Mouse (Mus musculus) heart, postnatal 0 days (tissue): ENCODE data around the gene Tex29. TPM values are rescaled to one million over a fixed set of nuclear protein-coding genes. Genes with fewer than 3 reads are reported as not detected.

Source experiments
- ATAC-seq: fragments of 200-750 bp; cut with Nextera tagmentation; 2 replicates; pipeline ENCODE4 v1.8.0; 2017; ENCODE audit warnings: low read depth, moderate number of reproducible peaks, moderate library complexity; ENCODE audit not compliant: insufficient read depth
- DNase-seq: peaks from one replicate; pipeline ENCODE4 v3.0.0-alpha.2; 2016; ENCODE audit warnings: low spot score
- H3K27ac ChIP-seq: fragments of 300-500 bp; sonication (generic); 2 replicates; pipeline ENCODE4 v1.5.1; 2014; ENCODE audit warnings: low read depth, mild to moderate bottlenecking
- H3K27me3 ChIP-seq: fragments of 300-500 bp; sonication (generic); 2 replicates; pipeline ENCODE4 v1.6.1; 2014; ENCODE audit warnings: low read length, mixed read lengths; ENCODE audit not compliant: control insufficient read depth, insufficient read depth
- H3K36me3 ChIP-seq: fragments of 300-500 bp; sonication (generic); replicated peaks from 2 replicates; pipeline ENCODE4 v1.6.1; 2014; ENCODE audit warnings: low read length, mixed read lengths; ENCODE audit not compliant: control insufficient read depth, insufficient read depth
- H3K4me1 ChIP-seq: fragments of 300-500 bp; sonication (generic); 2 replicates; pipeline ENCODE4 v1.6.1; 2014; ENCODE audit warnings: antibody characterized with exemption; ENCODE audit not compliant: control insufficient read depth, insufficient read depth
- H3K4me2 ChIP-seq: fragments of 300-500 bp; sonication (generic); 2 replicates; pipeline ENCODE4 v1.6.1; 2014; ENCODE audit warnings: low read depth, mild to moderate bottlenecking, low read length, moderate library complexity
- H3K4me3 ChIP-seq: fragments of 300-500 bp; sonication (generic); 2 replicates; pipeline ENCODE4 v1.5.1; 2014; ENCODE audit warnings: low read depth, low read length
- H3K9ac ChIP-seq: fragments of 300-500 bp; sonication (generic); replicated peaks from 2 replicates; pipeline ENCODE4 v1.6.1; 2014; ENCODE audit warnings: low read depth, low read length, mixed read lengths
- H3K9me3 ChIP-seq: fragments of 300-500 bp; sonication (generic); replicated peaks from 2 replicates; pipeline ENCODE4 v1.6.1; 2016; ENCODE audit warnings: low read length; ENCODE audit not compliant: control insufficient read depth
- CTCF ChIP-seq: IDR thresholded peaks from 2 replicates; pipeline ENCODE4 v1.5.1; 2016; ENCODE audit warnings: antibody characterized with exemption, control low read depth, low read depth
- EP300 ChIP-seq: IDR thresholded peaks from 2 replicates; pipeline ENCODE4 v1.6.1; 2016; ENCODE audit warnings: antibody characterized with exemption, low read depth
- WGBS: fragments of 180-500 bp; shearing (Covaris S2); extraction: QIAGEN DNeasy Blood & Tissue Kit; methylation state at CpG from one replicate; pipeline ENCODE4 v1.1.7; 2014; 5-methylcytosine and 5-hydroxymethylcytosine counted together
- polyA plus RNA-seq: library from polyadenylated mRNA; unstranded; fragments of >200 nt; fragmentation: Nextera tagmentation; extraction: Ambion mirVana; gene quantifications from 2 replicates; pipeline ENCODE4 v1.2.1, GENCODE M21; 2015
- total RNA-seq: library from RNA; depleted of rRNA; stranded (reverse); fragments of >200 nt; gene quantifications from 2 replicates; pipeline ENCODE4 v1.2.3, GENCODE M21; 2014; ENCODE audit warnings: low replicate concordance

Tex29 gene
- total and polyA plus RNA-seq, 2 experiments from 2014 or later: 1.3 TPM; not detected in 1

- Histone ChIP-seq H3K27ac (no peak overlapping the region), H3K9me3 (no peaks in the 10 kb centered on the region), H3K27me3 (no peaks in the 10 kb centered on the region), H3K4me3 (no peak overlapping the region), H3K4me1 (no peaks in the 10 kb centered on the region), H3K36me3 (no peaks in the 10 kb centered on the region), H3K9ac (no peak overlapping the region), H3K4me2 (no peak overlapping the region)
- DNase-seq: no peak
- WGBS: 92% methylated on average over 3 of the region's 3 CpGs
- ATAC-seq: no peak
- TF ChIP-seq CTCF: no peak
- no peak for TF ChIP-seq EP300
Measured at GRCm38 (mm10) chr8:11884646-11885045, 44.4 kb downstream of the Tex29 start.

GRCm38 (mm10) chr8:11885881-11886699, 45.8 kb downstream of the Tex29 start:
- H3K4me2 ChIP-seq: no peak overlapping the region
- 80% methylated on average over 12 of the region's 12 CpGs for WGBS
- H3K36me3 ChIP-seq: no peaks in the 10 kb centered on the region
- no peaks in the 10 kb centered on the region for H3K4me1 ChIP-seq
- ATAC-seq: no peak
- TF ChIP-seq CTCF: no peak
- no peak for TF ChIP-seq EP300
- no peak overlapping the region for H3K9ac ChIP-seq
- H3K27me3 ChIP-seq: no peaks in the 10 kb centered on the region
- DNase-seq: no peak
- H3K27ac ChIP-seq: no peak overlapping the region
- no peak overlapping the region for H3K4me3 ChIP-seq
- no peaks in the 10 kb centered on the region for H3K9me3 ChIP-seq

GRCm38 (mm10) chr8:11886824-11887223, 46.5 kb downstream of the Tex29 start:
- Histone ChIP-seq H3K36me3 (no peaks in the 10 kb centered on the region), H3K4me1 (no peaks in the 10 kb centered on the region), H3K4me3 (no peak overlapping the region), H3K27me3 (no peaks in the 10 kb centered on the region), H3K9me3 (no peaks in the 10 kb centered on the region), H3K4me2 (no peak overlapping the region), H3K27ac (no peak overlapping the region), H3K9ac (no peak overlapping the region)
- no peak for TF ChIP-seq EP300
- TF ChIP-seq CTCF: no peak
- no peak for DNase-seq
- WGBS: 94% methylated on average over 2 of the region's 2 CpGs
- ATAC-seq: no peak

- H3K4me1 ChIP-seq: no peaks in the 10 kb centered on the region
- H3K27ac ChIP-seq: no peak overlapping the region
- DNase-seq (no peak), ATAC-seq (no peak)
- H3K4me3 ChIP-seq: no peak overlapping the region
- WGBS: 63% methylated on average over 7 of the region's 7 CpGs
- no peaks in the 10 kb centered on the region for H3K9me3 ChIP-seq
- TF ChIP-seq EP300 (no peak), CTCF (no peak)
- H3K27me3 ChIP-seq: no peaks in the 10 kb centered on the region
- H3K4me2 ChIP-seq: no peak overlapping the region
- no peak overlapping the region for H3K9ac ChIP-seq
- H3K36me3 ChIP-seq: no peaks in the 10 kb centered on the region
Measured at GRCm38 (mm10) chr8:11889156-11890018, 49.1 kb downstream of the Tex29 start.

GRCm38 (mm10) chr8:11892756-11893155, 52.5 kb downstream of the Tex29 start:
- no peak overlapping the region for H3K27ac ChIP-seq
- no peak for ATAC-seq

More at GRCm38 (mm10) chr8:11892756-11893155, 52.5 kb downstream of the Tex29 start:
- Histone ChIP-seq H3K4me3 (no peak overlapping the region), H3K4me1 (no peaks in the 10 kb centered on the region), H3K4me2 (no peak overlapping the region), H3K9ac (no peak overlapping the region), H3K9me3 (no peaks in the 10 kb centered on the region), H3K27me3 (no peaks in the 10 kb centered on the region), H3K36me3 (no peaks in the 10 kb centered on the region)
- 37% methylated on average over 2 of the region's 2 CpGs for WGBS
- no peak for DNase-seq
- TF ChIP-seq CTCF (no peak), EP300 (no peak)
